Mouse (Mus musculus): ENCODE data around the gene Dock1. TPM values are rescaled to one million over a fixed set of nuclear protein-coding genes. Genes with fewer than 3 reads are reported as not detected.

The Dock1 gene
- polyA plus RNA-seq, 1 experiment from 2014 or later: 7.9 TPM

- Histone ChIP-seq H3K4me1 (ENCODE audit: control insufficient read depth, insufficient read depth, low read length) (peaks cover 22% of the 10 kb centered on the region), H3K9ac (ENCODE audit: low read length) (no peak overlapping the region), H3K27ac (ENCODE audit: low read depth, low read length) (peak overlapping the region; percentile 67), H3K4me3 (ENCODE audit: low read depth, low read length) (no peak overlapping the region), H3K27me3 (replicated peaks; ENCODE audit: control insufficient read depth, insufficient read depth, low read length) (no peaks in the 10 kb centered on the region), H3K9me3 (replicated peaks; ENCODE audit: control insufficient read depth, low read length) (no peaks in the 10 kb centered on the region), H3K36me3 (ENCODE audit: control insufficient read depth, insufficient read depth, low read length) (no peaks in the 10 kb centered on the region), H3K4me2 (ENCODE audit: low read length) (peak overlapping the region; percentile 33; the same call in 1 of the 2 replicates)
- ATAC-seq (peak; percentile 85), DNase-seq (ENCODE audit: low spot score) (peak; percentile 94)
- WGBS: 24% methylated on average over 6 of the region's 6 CpGs
These were observed 104.2 kb downstream of the Dock1 start for GRCm38 (mm10) chr7:134774468-134775162.

GRCm38 (mm10) chr7:134775671-134776070 is 105.2 kb downstream of the Dock1 start:
- Histone ChIP-seq H3K27ac (ENCODE audit: low read depth, low read length) (peak overlapping the region; percentile 67; the same call in 1 of the 2 replicates), H3K9me3 (replicated peaks; ENCODE audit: control insufficient read depth, low read length) (no peaks in the 10 kb centered on the region), H3K4me1 (ENCODE audit: control insufficient read depth, insufficient read depth, low read length) (peaks cover 22% of the 10 kb centered on the region), H3K27me3 (replicated peaks; ENCODE audit: control insufficient read depth, insufficient read depth, low read length) (no peaks in the 10 kb centered on the region), H3K4me3 (ENCODE audit: low read depth, low read length) (no peak overlapping the region), H3K36me3 (ENCODE audit: control insufficient read depth, insufficient read depth, low read length) (no peaks in the 10 kb centered on the region), H3K4me2 (ENCODE audit: low read length) (no peak overlapping the region), H3K9ac (ENCODE audit: low read length) (no peak overlapping the region)
- DNase-seq (ENCODE audit: low spot score) (peak; percentile 35), ATAC-seq (no peak)
- 59% methylated on average over 10 of the region's 10 CpGs for WGBS

- H3K36me3 ChIP-seq (ENCODE audit: control insufficient read depth, insufficient read depth, low read length): no peaks in the 10 kb centered on the region
- no peaks in the 10 kb centered on the region for H3K9me3 ChIP-seq (replicated peaks; ENCODE audit: control insufficient read depth, low read length)
- H3K4me2 ChIP-seq (ENCODE audit: low read length): no peak overlapping the region
- 85% methylated on average over 6 of the region's 6 CpGs for WGBS
- peaks cover 22% of the 10 kb centered on the region for H3K4me1 ChIP-seq (ENCODE audit: control insufficient read depth, insufficient read depth, low read length)
- no peak overlapping the region for H3K4me3 ChIP-seq (ENCODE audit: low read depth, low read length)
- no peaks in the 10 kb centered on the region for H3K27me3 ChIP-seq (replicated peaks; ENCODE audit: control insufficient read depth, insufficient read depth, low read length)
- no peak overlapping the region for H3K27ac ChIP-seq (ENCODE audit: low read depth, low read length)
- ATAC-seq (no peak), DNase-seq (ENCODE audit: low spot score) (no peak)
- H3K9ac ChIP-seq (ENCODE audit: low read length): no peak overlapping the region
These were observed 105.9 kb downstream of the Dock1 start for GRCm38 (mm10) chr7:134776306-134776705.

- WGBS: 95% methylated on average over 3 of the region's 3 CpGs
- Histone ChIP-seq H3K9ac (ENCODE audit: low read length) (no peak overlapping the region), H3K27me3 (replicated peaks; ENCODE audit: control insufficient read depth, insufficient read depth, low read length) (no peaks in the 10 kb centered on the region), H3K9me3 (replicated peaks; ENCODE audit: control insufficient read depth, low read length) (no peaks in the 10 kb centered on the region), H3K27ac (ENCODE audit: low read depth, low read length) (no peak overlapping the region), H3K4me2 (ENCODE audit: low read length) (no peak overlapping the region), H3K36me3 (ENCODE audit: control insufficient read depth, insufficient read depth, low read length) (no peaks in the 10 kb centered on the region), H3K4me3 (ENCODE audit: low read depth, low read length) (no peak overlapping the region), H3K4me1 (ENCODE audit: control insufficient read depth, insufficient read depth, low read length) (peaks cover 10% of the 10 kb centered on the region; the same call in 1 of the 2 replicates)
- ATAC-seq (no peak), DNase-seq (ENCODE audit: low spot score) (no peak)
These were observed 109.3 kb downstream of the Dock1 start for GRCm38 (mm10) chr7:134779761-134780160.

- H3K4me3 ChIP-seq (ENCODE audit: low read depth, low read length): no peak overlapping the region
- DNase-seq (ENCODE audit: low spot score) (no peak), ATAC-seq (no peak)
- no peak overlapping the region for H3K27ac ChIP-seq (ENCODE audit: low read depth, low read length)
- H3K27me3 ChIP-seq (replicated peaks; ENCODE audit: control insufficient read depth, insufficient read depth, low read length): no peaks in the 10 kb centered on the region
- no peak overlapping the region for H3K9ac ChIP-seq (ENCODE audit: low read length)
- H3K9me3 ChIP-seq (replicated peaks; ENCODE audit: control insufficient read depth, low read length): no peaks in the 10 kb centered on the region
- 94% methylated on average over 4 of the region's 4 CpGs for WGBS
- no peak overlapping the region for H3K4me2 ChIP-seq (ENCODE audit: low read length)
- no peaks in the 10 kb centered on the region for H3K4me1 ChIP-seq (ENCODE audit: control insufficient read depth, insufficient read depth, low read length)
- no peaks in the 10 kb centered on the region for H3K36me3 ChIP-seq (ENCODE audit: control insufficient read depth, insufficient read depth, low read length)
These were observed 116.7 kb downstream of the Dock1 start for GRCm38 (mm10) chr7:134787110-134787509.

- DNase-seq (ENCODE audit: low spot score) (no peak), ATAC-seq (no peak)
- Histone ChIP-seq H3K4me1 (ENCODE audit: control insufficient read depth, insufficient read depth, low read length) (no peaks in the 10 kb centered on the region), H3K36me3 (ENCODE audit: control insufficient read depth, insufficient read depth, low read length) (no peaks in the 10 kb centered on the region), H3K27me3 (replicated peaks; ENCODE audit: control insufficient read depth, insufficient read depth, low read length) (no peaks in the 10 kb centered on the region), H3K9me3 (replicated peaks; ENCODE audit: control insufficient read depth, low read length) (no peaks in the 10 kb centered on the region), H3K9ac (ENCODE audit: low read length) (no peak overlapping the region), H3K4me2 (ENCODE audit: low read length) (no peak overlapping the region), H3K27ac (ENCODE audit: low read depth, low read length) (no peak overlapping the region), H3K4me3 (ENCODE audit: low read depth, low read length) (no peak overlapping the region)
- 97% methylated on average over 3 of the region's 3 CpGs for WGBS
These were observed 124.4 kb downstream of the Dock1 start for GRCm38 (mm10) chr7:134794889-134795288.

GRCm38 (mm10) chr7:134800079-134800478 is 129.6 kb downstream of the Dock1 start:
- Histone ChIP-seq H3K4me2 (ENCODE audit: low read length) (no peak overlapping the region), H3K36me3 (ENCODE audit: control insufficient read depth, insufficient read depth, low read length) (no peaks in the 10 kb centered on the region), H3K4me3 (ENCODE audit: low read depth, low read length) (no peak overlapping the region), H3K4me1 (ENCODE audit: control insufficient read depth, insufficient read depth, low read length) (no peaks in the 10 kb centered on the region; the same call in 1 of the 2 replicates), H3K27ac (ENCODE audit: low read depth, low read length) (no peak overlapping the region), H3K9ac (ENCODE audit: low read length) (no peak overlapping the region), H3K27me3 (replicated peaks; ENCODE audit: control insufficient read depth, insufficient read depth, low read length) (no peaks in the 10 kb centered on the region), H3K9me3 (replicated peaks; ENCODE audit: control insufficient read depth, low read length) (no peaks in the 10 kb centered on the region)
- DNase-seq (ENCODE audit: low spot score) (peak; percentile 61), ATAC-seq (peak; percentile 60; the same call in 1 of the 2 replicates)
- WGBS: 30% methylated on average over 4 of the region's 4 CpGs

- ATAC-seq: no peak
- WGBS: 95% methylated on average over 4 of the region's 4 CpGs
These were observed 134.0 kb downstream of the Dock1 start for GRCm38 (mm10) chr7:134804422-134804821.

GRCm38 (mm10) chr7:134806799-134807198 is 136.3 kb downstream of the Dock1 start:
- WGBS: 60% methylated on average over 6 of the region's 6 CpGs
- peak; percentile 63 for ATAC-seq

More at GRCm38 (mm10) chr7:134804422-134804821, 134.0 kb downstream of the Dock1 start:
- Histone ChIP-seq H3K27ac (ENCODE audit: low read depth, low read length) (no peak overlapping the region), H3K9ac (ENCODE audit: low read length) (no peak overlapping the region), H3K9me3 (replicated peaks; ENCODE audit: control insufficient read depth, low read length) (no peaks in the 10 kb centered on the region), H3K36me3 (ENCODE audit: control insufficient read depth, insufficient read depth, low read length) (no peaks in the 10 kb centered on the region), H3K4me1 (ENCODE audit: control insufficient read depth, insufficient read depth, low read length) (no peaks in the 10 kb centered on the region; the same call in 1 of the 2 replicates), H3K27me3 (replicated peaks; ENCODE audit: control insufficient read depth, insufficient read depth, low read length) (no peaks in the 10 kb centered on the region), H3K4me3 (ENCODE audit: low read depth, low read length) (no peak overlapping the region), H3K4me2 (ENCODE audit: low read length) (no peak overlapping the region)
- DNase-seq (ENCODE audit: low spot score): no peak

More at GRCm38 (mm10) chr7:134806799-134807198, 136.3 kb downstream of the Dock1 start:
- no peak overlapping the region for H3K4me3 ChIP-seq (ENCODE audit: low read depth, low read length)
- peak overlapping the region; percentile 21; the same call in 1 of the 2 replicates for H3K27ac ChIP-seq (ENCODE audit: low read depth, low read length)
- no peak overlapping the region for H3K4me2 ChIP-seq (ENCODE audit: low read length)
- H3K9ac ChIP-seq (ENCODE audit: low read length): no peak overlapping the region
- H3K27me3 ChIP-seq (replicated peaks; ENCODE audit: control insufficient read depth, insufficient read depth, low read length): no peaks in the 10 kb centered on the region
- H3K4me1 ChIP-seq (ENCODE audit: control insufficient read depth, insufficient read depth, low read length): no peaks in the 10 kb centered on the region
- H3K36me3 ChIP-seq (ENCODE audit: control insufficient read depth, insufficient read depth, low read length): no peaks in the 10 kb centered on the region
- peak; percentile 35 for DNase-seq (ENCODE audit: low spot score)
- no peaks in the 10 kb centered on the region for H3K9me3 ChIP-seq (replicated peaks; ENCODE audit: control insufficient read depth, low read length)

Data from forebrain, embryonic 14.5 days (tissue).